Mouse (Mus musculus) kidney, postnatal 4 days (tissue): ENCODE results near the gene Gabbr2.

Experiments
- DNase-seq, 2 experiments: peaks; one replicate each; pipeline ENCODE4 v3.0.0; 2021; ENCODE audit warnings: mixed read lengths in 2 of 2

Gene Gabbr2

DNA sequence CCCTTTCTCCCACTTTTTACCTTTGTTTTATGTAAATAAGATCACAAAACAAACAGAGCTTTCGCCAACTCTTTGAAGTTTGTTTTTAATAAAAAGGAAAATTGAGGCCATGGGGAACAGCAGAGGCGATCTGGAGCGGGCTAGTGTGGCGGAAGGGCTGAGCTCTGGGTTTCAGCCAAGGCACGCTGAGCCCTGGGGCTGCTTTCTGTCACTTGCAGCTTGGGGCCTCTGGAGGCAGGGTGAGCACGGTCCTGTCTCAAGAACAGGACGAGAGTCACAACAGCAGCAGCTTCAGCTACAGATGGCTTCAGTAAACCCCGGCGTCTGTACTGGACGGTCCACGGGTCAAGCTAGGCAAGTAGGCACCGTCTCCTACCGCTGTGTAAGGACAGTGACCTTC, 132.8 kb downstream of the Gabbr2 start:
- DNase-seq, result peak; percentile 74 to 81

DNA sequence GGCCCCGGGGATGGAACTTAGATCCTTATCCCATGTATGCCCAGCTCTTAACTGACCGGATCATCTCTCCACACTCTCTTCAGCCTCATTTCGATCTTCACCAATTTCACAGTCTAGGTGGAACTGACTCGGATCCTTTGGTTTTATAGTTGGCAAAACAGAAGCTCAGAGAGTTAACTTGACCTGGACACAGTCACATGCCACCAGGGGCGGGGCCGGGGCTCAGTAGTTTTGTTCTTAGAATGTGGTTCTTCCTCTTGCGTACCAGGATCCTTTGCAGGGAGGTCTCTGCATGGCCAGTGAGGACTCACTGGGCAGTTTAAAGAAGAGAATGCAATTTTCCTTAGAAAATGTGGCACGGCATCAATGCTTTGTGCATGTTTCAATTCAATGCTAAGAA, 135.5 kb downstream of the Gabbr2 start:
- no peak for DNase-seq

DNA sequence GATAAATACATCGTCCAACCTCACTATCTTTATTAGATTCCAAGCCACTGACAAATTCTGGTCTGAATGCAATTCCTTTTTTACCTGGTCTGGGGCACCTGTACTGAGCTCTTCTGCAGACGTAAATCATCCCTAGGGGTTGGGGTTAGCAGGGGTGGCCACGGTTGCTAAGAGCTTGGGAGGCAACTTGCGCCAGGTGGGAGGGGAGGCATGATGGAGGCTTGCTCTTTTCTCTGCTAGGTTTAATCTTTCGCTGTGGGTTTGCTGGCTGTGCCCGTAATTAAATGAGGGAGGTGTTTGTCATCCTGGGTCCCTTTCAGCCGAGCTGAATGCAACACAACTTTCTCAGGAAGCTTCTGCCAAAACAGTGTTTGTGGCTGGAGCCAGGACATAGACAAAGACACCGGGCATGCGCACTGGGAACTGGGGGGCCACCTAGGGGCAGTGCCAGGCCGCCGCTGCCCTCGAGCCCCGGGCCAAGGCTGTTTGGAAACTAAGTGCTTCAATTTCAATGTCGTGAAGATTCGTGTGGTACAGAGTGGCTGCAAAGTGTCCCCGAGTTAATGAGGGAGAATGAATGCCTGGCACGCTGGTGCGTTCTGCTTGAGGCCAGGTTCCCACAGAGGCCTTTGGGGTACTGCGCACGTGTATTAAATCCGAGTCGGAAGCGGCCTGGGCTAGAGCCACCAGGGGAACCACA, 136.8 kb downstream of the Gabbr2 start:
- peak; percentile 38 to 47 for DNase-seq

DNA sequence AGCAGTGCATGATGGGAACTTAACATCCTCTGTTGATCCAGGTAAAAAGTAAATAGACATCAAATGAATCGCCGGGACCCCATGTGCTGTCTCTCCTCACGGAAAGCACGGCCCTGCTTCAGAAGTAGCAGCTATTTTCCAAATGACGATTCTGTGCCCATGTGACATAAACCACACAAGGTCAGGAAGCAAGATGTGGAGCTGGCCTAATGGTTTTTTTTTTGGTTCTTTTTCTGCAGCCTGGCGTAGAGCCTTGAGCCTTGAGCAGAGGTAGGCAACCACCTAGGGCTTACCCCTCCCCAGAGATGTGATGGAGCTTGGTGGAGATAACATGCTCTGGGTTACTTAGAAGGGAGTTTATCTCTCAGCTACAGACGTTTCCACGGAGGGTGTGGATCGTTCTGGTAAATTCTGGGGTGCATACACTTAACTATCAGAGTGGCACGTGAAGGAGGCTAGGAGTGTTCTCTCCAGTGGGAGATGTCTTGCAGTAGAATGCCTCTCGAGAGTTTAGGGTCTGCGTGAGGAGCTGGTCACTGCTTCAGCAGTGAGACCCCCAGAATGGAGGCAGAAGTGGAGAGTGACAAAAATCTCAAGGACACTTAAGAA, 137.7 kb downstream of the Gabbr2 start:
- DNase-seq, result no peak

DNA sequence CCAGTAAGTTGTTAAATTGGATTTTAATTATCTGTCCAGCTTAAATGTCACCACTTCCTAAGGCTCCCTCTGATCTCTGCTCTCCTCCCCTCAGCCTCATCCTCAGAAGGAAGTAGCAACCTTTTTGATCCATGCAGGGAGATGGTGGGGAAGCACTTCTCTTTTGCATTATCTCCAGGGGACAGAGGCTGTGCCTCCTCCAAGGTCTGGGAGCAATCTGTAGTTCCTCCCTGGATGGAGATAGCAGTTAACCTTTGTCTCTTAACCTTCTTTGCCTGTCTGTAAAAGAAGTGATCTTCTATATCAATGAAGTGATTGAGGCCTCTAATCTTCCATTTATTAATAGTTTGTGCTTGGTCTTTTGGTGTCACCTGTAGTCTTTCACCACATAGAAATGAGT, 143.9 kb downstream of the Gabbr2 start:
- no peak for DNase-seq

DNA sequence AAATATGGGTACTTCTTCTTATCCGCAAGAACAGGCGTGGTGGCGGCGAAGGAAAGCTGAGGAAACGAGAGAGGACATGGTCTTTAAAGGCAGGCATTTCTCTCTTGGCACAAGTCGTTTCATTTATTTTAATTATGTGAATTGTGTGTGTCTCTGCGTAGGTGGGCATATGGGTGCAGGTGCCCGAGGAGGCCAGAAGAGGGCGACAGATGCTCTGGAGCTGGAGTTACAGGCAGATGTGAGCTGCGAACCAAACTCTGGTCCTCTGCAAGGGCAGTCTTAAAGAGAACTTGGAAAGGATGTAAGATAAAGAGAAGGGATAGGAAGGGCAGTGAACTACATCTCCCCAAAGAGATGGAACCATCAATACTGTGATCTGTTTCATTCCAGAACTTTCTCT, 145.3 kb downstream of the Gabbr2 start:
- no peak for DNase-seq

DNA sequence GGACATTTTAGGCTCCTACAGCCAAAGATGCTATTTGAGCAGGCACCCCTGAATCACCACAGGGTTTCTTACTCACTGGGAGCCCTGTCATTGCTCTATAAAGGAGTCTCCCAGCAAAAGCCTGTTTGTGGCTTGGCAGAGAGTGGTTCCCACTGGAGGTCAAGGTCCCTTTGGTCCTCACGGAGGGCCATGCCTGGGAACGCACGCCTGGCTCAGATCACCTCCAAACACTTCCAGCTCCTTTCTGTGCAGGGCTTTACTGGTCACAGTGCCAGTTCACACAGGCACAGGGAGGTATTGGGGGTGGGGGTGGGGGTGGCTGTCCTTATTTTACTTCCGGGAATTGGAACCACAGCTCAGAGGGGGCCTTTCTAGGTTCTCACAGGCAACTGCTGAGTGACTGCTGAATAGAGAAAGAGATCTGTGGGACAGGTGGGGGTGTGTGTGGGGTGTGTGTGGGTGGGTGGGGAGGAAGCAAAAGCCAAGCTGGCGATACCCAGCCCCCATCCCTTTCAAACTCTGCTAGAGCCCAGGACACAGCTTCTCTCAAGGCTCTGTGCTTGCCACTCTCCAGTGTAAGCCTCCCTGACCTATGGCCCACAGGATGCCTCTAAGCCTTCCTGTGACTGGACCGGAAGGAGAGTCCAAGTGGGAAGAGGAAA, 146.6 kb downstream of the Gabbr2 start:
- DNase-seq, result no peak

DNA sequence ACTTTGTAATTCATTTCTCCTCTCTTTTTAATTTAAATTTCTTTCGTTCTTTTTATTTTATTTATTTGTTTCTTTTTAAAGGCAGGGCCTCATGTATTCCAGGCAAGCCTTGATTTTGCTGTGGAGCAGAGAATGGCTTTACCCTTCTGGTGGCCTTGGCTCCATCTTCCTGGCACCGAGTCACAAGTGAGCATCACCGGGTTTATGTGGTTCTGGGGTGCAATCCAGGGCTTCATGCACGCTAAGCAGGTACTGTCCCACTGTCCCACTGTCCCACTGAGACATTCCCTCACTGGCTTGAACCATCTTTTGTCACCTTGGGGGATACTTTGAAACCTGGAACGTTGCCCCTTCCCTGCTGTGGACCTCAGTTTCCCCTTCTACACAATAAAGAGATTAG, 147.1 kb downstream of the Gabbr2 start:
- no peak for DNase-seq

DNA sequence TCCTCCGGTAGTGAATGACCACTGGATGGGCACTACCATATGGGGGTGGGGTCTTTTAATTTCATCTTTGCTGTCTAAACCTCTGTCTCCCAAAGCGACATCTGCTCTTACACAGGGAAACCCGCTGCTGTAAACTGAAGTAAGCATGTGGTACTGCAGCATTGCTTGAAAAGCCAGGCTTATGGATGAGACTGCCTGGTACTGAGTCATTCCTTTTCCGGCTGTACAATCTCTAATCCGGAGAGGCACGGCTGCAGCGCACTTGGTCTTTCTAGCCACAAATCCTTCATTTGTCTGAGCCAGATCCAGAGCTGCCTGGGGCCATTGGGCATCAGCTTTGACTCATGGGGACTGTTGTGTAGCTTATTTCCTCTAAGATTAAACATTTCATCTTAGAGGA, 149.1 kb downstream of the Gabbr2 start:
- DNase-seq, result no peak

DNA sequence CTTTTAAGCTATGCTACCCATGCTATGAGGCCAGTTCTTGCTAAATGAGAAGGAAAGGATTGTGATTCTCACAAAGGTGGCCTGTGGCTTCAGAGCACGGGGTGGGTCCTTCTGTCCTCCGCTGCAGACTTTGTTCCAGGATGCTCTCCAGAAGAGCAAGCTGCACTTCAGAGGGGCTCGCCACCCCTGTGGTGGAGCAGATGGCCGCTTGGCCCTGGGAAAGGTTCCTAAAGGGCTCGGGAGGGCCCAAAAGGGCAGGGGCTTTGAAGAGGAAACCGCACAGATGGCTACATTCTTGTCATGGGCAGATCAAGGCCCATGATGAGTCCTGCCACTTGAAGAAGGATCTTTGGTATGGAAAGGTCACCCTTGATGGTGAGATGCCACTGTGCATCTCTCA, 151.5 kb downstream of the Gabbr2 start:
- no peak for DNase-seq

DNA sequence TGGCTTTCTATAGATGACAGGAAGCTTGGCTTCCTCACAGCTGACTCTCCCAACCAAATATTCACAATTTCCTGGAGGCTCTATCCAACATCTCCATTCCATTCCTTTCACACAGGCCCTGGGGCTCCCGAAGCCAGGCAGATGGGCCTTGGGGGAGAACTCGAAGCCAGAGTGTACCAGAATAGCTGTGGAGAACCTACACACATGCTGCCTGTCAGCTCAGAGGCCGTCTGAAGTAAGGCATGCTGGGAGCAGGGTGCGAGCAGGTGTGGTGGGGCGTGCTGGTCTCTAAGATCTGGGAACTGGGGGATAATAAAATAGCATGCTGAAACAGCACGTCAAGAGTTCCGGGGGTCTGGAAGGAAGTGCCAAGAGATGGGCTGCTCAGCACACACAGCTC, 154.3 kb downstream of the Gabbr2 start:
- no peak for DNase-seq

DNA sequence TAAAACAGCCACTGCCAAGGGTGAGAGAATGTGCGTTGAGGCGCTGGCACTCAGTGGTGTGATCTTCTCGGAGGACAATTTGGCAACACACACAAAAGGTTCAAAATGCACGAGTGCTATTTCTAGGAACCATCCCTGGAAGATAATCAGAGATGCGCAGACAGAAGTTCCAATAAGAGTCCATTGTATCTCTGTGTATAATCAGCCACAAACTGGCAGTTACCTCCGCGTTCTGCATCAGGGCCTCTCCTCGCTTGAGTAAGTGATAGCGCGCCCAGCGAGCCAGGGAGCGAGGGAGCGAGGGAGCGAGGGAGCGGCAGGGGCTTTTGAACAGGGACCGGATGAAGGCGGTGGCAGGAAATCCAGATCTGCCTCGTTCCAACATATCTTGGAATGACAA, 155.6 kb downstream of the Gabbr2 start:
- DNase-seq, result peak; percentile 18 to 47

DNA sequence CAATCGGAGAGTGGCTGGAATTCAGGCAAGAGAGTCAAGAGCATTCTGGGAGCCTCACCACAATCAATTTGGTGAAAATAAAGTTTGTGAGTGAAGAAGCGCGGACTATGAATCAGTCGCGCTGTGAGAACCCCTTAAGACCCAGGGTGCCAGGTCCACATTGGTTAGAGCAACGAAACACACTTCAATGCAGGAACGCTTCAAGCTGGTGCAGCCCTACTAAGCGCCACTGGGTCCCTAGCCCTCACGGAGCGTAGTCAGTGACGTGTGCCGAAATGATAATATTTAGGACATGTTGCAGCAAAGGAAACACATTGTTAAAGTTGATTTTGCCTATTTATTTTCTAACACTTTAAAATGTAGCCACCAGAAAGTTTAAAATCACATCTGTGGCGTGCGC, 156.6 kb downstream of the Gabbr2 start:
- DNase-seq, result no peak

DNA sequence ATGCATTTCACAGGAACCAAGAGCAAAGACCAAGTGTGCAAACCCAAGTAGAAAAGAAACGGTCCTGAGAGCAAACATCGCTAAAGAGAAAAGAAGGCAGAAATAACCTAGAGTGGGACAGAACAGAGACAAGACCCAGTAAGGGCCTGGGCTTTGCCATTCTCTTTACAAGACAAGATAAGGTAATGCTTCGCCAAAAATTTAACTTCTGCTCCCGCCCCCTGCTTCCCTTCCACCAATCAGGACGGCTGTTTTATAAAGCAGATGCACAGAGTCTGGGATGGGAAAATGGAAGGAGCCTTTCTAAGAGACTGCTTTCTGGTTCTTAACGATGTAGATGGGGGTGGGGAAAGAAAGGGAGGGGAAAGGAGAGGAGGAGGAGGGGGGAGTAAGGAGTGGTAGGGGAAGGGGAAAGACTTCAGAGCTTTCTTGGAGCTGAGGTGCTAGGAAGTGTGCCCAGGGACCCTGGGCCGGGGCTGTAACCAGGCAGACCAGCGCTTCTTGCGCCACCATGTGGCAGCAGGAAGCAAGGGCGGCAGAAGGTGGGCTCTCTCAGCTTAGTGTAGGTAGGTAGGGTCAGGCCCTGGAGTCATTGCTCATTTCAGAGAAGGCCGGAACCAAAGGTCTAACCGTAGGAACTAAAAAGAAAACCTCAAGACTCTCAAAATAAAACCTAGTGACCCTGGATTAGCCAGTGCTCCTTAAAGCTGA, 158.7 kb downstream of the Gabbr2 start:
- no peak for DNase-seq

DNA sequence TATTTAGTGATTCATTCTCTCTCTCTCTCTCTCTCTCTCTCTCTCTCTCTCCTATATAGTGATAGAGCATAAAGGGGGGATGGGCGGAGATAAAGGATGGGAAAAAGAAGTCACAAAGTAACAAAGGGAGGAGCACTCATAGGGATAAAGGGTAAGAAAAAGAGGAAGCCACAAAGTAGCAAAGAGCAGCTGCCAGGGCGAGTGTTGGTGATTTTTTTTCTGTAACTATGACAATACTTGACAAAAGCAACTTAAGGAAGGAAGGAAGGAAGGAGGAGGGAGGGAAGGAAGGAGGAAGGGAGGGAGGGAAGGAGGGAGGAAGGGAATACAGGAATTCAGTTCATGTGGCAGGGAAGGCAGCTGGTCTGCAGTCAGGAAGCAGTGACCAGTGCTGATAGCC, 162.0 kb downstream of the Gabbr2 start:
- no peak for DNase-seq

DNA sequence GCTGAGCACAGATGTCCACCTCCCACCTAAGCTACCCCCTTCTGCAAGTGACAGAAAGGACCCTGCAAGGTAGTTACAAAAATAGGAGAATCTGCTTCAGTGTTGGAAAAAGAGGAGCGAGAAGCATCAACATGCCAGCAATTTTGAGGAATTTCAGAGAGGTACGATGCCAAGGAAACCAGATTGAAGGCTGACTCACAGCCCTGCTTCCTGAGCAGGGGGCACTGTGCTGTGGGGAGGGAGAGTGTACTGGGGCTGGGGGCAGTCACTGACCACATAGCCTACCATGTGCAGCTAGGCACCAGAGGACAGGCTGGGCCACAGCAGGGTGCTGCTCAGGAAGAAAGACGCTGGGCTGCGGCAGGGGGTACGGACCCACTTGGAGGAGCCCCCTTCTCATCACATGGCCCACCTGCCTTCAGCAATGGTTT, 163.5 kb downstream of the Gabbr2 start:
- no peak for DNase-seq

DNA sequence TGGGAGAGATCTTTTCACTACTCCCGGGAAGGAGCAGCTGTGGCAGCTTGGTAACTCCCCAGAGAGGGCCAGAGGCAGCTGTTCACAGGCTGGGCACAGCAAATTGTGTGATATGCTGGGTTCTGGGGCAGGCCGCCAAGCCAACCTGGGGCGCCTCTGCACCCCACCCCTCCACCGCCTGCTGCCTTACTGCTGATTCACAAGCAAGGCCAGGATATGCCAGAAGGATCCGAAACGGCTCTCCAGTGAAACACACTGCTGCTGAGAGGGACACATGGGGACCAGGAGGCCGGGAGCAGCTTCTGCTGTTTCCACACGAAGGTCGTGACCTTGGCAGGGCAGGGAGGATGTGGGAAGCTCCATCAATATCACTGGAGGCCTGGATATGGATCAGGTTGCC, 164.2 kb downstream of the Gabbr2 start:
- peak in 1 of 2 experiments; percentile 16 for DNase-seq

DNA sequence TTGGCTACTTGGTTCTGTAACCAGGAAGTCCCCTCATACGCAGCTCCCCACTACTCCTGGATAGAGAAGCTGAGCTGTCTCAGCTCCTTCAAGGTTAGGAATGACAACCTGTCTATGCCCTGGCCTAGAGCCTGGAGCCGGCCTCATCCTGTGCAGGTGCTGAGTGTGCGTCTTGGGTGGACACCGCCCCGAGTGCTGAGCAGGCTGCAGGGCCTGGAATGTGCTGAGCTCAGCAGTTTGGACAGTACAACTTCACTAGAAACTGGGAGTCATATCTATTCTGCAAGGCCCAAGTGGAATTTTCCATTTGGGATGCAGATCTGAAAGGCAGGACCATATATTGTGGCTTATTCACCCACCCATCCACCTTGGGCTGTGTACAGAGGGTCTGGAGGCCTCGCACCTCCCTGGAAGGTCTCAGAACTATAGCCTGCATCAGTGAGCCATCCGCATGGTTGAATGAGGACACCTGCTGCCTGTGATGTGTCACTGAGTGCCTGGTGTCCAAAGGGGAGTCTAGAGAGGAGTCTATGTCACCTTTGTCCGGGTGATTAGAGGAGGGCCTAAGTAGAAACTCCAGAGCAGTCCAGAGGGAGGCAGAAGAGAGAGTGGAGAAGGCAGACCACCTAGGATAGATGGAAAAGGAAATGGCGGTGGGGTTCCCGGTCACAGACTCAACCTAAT, 165.7 kb downstream of the Gabbr2 start:
- DNase-seq, result peak; percentile 50 to 72

DNA sequence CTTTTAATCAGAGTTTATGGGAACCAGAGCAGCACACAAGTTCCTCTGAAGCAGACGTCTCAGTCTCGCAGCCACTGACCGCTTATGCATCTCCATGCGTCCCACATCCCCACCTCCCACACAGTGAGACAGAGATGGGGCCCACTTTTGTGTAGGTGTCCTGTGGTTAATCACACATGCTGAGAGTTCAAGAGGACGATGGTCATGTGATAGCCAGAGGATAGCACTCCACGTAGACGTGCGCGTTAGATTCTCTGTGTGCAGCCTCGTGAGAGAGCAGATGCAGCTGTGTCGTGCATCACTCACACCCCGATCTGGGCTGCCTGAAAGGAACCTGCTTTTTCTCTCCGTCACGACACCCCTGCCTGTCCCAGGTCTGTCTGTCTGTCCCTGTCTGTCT, 167.9 kb downstream of the Gabbr2 start:
- DNase-seq, result no peak

DNA sequence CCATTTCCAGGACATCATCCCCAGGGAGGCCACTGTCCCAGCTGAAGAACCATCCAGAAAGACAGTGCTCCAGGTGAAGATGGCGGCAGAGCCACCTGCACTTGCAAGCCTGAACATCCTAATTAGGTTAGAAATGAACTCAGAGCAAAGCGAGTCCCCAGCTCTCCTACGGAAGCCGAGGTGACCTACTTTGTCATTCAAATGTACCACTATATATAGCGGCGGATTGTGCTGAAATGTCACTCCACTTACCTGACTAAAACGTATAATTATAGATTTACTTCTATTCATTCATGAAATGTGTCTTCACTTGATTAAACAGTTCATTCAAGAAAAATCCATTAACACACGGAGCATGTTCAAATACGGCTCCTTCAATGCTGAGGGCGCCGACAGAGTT, 170.0 kb downstream of the Gabbr2 start:
- DNase-seq, result no peak

DNA sequence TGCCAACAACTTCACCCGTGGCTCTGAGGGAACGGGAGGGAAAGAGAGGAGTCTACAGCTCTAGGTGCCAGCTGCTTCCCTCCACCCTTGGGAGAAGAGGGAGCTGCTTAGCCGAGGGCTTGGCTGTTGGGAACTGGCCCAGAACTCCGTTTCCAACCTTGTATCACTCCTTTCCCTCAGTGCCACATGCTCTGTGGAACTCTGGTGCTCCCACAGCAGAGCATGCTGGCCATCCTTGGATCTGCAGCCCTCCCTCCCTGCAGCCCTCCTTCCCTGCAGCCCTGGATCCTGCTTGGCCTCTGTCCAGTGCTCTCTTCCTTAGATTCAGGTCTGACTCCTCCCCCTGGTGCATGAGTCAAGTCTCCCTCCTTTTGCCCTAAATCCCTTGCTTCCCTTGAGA, 176.7 kb downstream of the Gabbr2 start:
- peak; percentile 17 to 35 for DNase-seq

DNA sequence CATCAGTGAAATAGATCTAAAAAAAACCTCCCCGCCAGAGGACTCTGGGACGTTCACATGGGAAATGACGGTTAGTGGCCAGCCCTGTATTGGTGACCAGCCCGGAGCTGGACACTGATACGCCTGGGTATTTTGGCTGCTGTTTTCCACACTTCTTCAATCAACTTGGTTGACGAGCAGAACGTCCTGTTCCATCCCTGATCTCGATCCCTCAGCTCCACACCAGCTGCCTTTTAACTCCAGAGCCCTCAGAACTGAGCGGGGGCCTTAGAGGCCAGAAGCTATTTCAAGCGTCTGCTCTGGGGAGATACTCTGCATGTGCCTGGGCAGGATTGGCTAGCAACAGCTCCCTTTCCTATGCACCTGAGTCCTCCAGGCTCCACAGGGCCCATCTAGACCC, 177.4 kb downstream of the Gabbr2 start:
- no peak for DNase-seq

DNA sequence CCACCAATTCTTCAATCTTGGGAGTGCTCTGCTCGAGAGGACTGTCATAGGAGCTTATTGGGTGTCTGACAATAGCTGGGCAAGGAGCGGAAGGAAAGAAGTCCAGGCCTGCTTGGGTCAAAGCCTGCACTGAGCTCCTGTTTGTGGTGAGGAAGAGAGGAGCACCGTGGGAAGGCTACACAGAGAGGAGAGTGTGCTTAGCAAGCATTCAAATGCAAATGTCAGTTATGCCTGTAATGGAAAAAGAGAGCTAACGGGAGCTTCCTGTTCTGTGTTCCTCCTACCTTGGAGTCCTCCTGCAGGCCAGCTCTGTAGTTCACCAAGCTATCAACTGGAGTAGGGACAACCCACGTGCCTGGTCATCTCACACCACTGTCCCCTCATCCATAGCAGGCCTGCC, 180.5 kb downstream of the Gabbr2 start:
- DNase-seq, result no peak
